Mouse (Mus musculus): ENCODE measurements around the gene Dda1. TPM values are rescaled to one million over a fixed set of nuclear protein-coding genes. Genes with fewer than 3 reads are reported as not detected.

Dda1 gene
- polyA plus RNA-seq, 1 experiment = 119 TPM

DNA sequence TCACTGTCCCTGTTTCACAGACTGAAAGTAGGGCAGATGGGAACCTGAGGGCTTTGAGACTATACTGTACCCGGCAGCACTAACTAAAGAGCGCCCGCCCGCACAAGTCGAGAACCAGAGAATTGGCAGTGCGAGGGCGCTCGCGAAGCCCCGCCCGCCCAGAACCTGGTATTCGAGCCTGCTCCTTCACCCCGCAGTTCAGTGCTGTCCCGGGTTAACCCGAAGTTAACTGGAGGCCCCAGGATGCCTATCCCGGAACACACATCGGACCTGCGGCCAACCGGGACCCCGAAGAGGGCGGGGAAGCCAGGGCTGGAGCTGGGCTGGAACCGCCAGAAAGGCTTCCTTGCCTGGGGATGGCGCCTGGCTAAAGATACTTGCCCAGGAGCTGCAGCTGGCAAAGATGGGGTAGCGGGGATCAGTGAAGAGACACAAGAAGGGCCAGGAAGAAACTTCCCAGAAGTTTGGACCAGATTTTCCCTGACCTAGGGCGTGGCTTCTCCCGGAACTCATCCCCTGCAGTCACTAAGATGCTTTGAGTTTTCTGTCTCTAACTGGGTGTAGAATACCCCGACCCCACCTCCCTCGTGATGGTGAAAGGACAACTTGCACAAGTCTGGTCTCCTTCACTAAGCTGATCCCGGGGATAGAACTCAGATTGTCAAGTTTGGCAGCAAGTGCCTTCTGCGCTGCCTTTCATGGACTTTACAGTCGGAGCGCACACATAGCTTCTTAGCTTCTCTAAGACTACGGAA is 18.9 kb downstream of the Dda1 start, which contains the start of gene Gtpbp3:
Gene Gtpbp3 (plus strand): TSS at position 413 of the 755 bp plus-strand sequence.
- peak; percentile 82 for DNase-seq
- no peaks in the 10 kb centered on the region for H3K27me3 ChIP-seq (ENCODE audit: control insufficient read depth, insufficient read depth, low read length)
- H3K4me3 ChIP-seq (replicated peaks; ENCODE audit: insufficient read depth, low read depth, low read length) = peak within 1 kb of the TSS; percentile 68
- H3K4me1 ChIP-seq (ENCODE audit: control insufficient read depth, insufficient read depth, low read length) = peaks cover 9% of the 10 kb centered on the region
- H3K27ac ChIP-seq (ENCODE audit: insufficient read depth, low read length) = peak within 1 kb of the TSS; percentile 18; the same call in 1 of the 2 replicates
- TF ChIP-seq CTCF (IDR thresholded peaks at IDR 0.05; ENCODE audit: borderline replicate concordance, insufficient read depth, low read depth, low read length) (no peak), POLR2A (IDR thresholded peaks at IDR 0.05; ENCODE audit: borderline replicate concordance, insufficient read depth, low read length) (no peak)
- WGBS = under 1% methylated on average over 33 of the region's 33 CpGs

DNA sequence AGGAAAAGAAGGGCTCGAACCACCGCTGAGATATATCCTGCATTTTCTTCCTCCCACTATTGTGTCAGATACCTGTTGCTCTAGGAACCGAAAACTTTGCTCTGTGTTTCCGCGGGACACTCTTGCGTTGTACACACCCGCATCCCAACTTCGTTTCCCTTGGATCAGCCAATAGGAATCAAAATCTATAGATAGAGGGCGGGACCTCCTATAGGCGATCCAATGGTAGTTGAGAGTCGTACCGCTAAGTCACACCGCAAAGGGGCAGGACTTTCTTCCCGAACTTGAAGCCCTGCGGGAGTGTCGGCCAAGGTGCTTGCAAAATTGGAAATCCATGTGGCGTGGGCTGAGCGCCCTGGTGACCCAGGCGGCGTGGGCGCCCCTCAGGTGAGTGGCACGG is 19.5 kb downstream of the Dda1 start:
- DNase-seq = peak; percentile 88 to 93
- TF ChIP-seq POLR2A (IDR thresholded peaks at IDR 0.05; ENCODE audit: borderline replicate concordance, insufficient read depth, low read length) = peak; percentile 47; the same call in 1 of the 2 replicates
- TF ChIP-seq CTCF (IDR thresholded peaks at IDR 0.05; ENCODE audit: borderline replicate concordance, insufficient read depth, low read depth, low read length) = no peak
- no peak overlapping the region for H3K27ac ChIP-seq (ENCODE audit: insufficient read depth, low read length)
- under 1% methylated on average over 22 of the region's 22 CpGs for WGBS
- peak overlapping the region; percentile 68 for H3K4me3 ChIP-seq (replicated peaks; ENCODE audit: insufficient read depth, low read depth, low read length)
- peaks cover 9% of the 10 kb centered on the region for H3K4me1 ChIP-seq (ENCODE audit: control insufficient read depth, insufficient read depth, low read length)
- H3K27me3 ChIP-seq (ENCODE audit: control insufficient read depth, insufficient read depth, low read length) = no peaks in the 10 kb centered on the region

DNA sequence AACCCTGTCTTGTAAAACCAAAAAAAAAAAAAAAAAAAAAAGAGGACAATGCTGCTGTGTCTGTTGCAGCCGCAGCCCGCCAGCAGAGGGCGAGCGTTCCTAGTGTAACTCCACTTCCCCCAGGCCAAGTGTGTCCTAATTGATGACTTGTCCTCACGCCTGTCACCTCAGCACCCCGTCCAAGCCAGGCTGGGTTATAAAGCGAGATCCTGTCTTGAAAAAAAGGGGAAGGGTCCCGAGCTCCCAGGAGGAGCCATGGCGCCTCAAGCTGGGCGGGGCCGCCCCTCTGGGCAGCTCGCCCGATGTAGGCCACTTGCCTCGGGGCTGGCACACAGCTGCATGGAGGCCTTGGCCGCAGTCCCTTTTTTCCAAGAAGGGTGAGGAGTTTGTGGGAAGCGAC is 26.0 kb downstream of the Dda1 start:
- no peaks in the 10 kb centered on the region for H3K27me3 ChIP-seq (ENCODE audit: control insufficient read depth, insufficient read depth, low read length)
- peak; percentile 85 to 88 for DNase-seq
- TF ChIP-seq POLR2A (IDR thresholded peaks at IDR 0.05; ENCODE audit: borderline replicate concordance, insufficient read depth, low read length) = no peak
- peak; percentile 82 for TF ChIP-seq CTCF (IDR thresholded peaks at IDR 0.05; ENCODE audit: borderline replicate concordance, insufficient read depth, low read depth, low read length)
- no peak overlapping the region for H3K4me3 ChIP-seq (replicated peaks; ENCODE audit: insufficient read depth, low read depth, low read length)
- H3K27ac ChIP-seq (ENCODE audit: insufficient read depth, low read length) = no peak overlapping the region
- WGBS = 5% methylated on average over 16 of the region's 16 CpGs
- peaks cover 28% of the 10 kb centered on the region for H3K4me1 ChIP-seq (ENCODE audit: control insufficient read depth, insufficient read depth, low read length)

DNA sequence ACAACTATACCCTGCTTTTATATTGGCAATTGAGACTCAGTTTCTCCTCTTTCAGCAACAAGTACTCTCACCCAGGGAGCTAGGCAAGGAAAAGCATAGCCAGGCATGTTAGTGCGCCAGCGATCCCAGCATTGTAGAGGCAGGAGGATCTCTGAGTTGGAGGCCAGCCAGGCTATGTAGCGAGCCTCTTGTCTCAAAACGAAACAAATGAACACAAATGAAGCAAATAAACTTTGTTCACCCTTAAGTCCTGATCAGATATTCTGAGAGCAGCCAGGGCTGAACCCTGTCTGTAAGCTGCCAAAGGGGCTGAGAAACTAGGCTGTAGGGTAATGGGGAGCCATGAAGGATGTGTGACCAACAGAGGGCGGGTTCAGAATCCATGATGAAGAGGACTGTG is 26.8 kb downstream of the Dda1 start:
- no peak overlapping the region for H3K4me3 ChIP-seq (replicated peaks; ENCODE audit: insufficient read depth, low read depth, low read length)
- 81% methylated on average over 5 of the region's 5 CpGs for WGBS
- DNase-seq = peak in 1 of 2 experiments; percentile 35
- no peaks in the 10 kb centered on the region for H3K27me3 ChIP-seq (ENCODE audit: control insufficient read depth, insufficient read depth, low read length)
- H3K4me1 ChIP-seq (ENCODE audit: control insufficient read depth, insufficient read depth, low read length) = peaks cover 28% of the 10 kb centered on the region
- peak overlapping the region; percentile 84 for H3K27ac ChIP-seq (ENCODE audit: insufficient read depth, low read length)
- no peak for TF ChIP-seq CTCF (IDR thresholded peaks at IDR 0.05; ENCODE audit: borderline replicate concordance, insufficient read depth, low read depth, low read length)
- TF ChIP-seq POLR2A (IDR thresholded peaks at IDR 0.05; ENCODE audit: borderline replicate concordance, insufficient read depth, low read length) = no peak

DNA sequence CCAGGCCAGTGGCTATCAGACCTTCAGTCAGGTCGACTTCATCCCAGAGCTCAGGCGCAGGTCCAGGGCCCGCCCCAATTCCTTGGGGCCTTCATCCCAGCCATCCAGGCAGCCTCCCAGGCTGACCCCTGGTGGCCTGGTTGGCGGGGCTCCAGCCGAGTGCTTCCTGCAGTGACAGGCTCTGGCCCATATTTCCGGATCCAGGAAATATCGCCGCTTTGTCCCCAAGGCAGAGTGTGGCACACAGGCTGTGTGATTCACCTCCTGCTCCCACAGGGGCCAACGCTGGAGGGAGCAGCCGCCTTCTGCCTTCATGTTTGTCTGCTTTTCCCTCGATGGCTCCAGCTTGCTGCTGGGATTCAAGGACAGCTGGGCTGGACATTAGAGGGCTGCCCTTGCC is 27.5 kb downstream of the Dda1 start:
- Histone ChIP-seq H3K27me3 (ENCODE audit: control insufficient read depth, insufficient read depth, low read length) (no peaks in the 10 kb centered on the region), H3K27ac (ENCODE audit: insufficient read depth, low read length) (peak overlapping the region; percentile 84), H3K4me1 (ENCODE audit: control insufficient read depth, insufficient read depth, low read length) (peaks cover 28% of the 10 kb centered on the region), H3K4me3 (replicated peaks; ENCODE audit: insufficient read depth, low read depth, low read length) (no peak overlapping the region)
- TF ChIP-seq POLR2A (IDR thresholded peaks at IDR 0.05; ENCODE audit: borderline replicate concordance, insufficient read depth, low read length) (no peak), CTCF (IDR thresholded peaks at IDR 0.05; ENCODE audit: borderline replicate concordance, insufficient read depth, low read depth, low read length) (no peak)
- 6% methylated on average over 11 of the region's 11 CpGs for WGBS
- peak; percentile 83 to 86 for DNase-seq

DNA sequence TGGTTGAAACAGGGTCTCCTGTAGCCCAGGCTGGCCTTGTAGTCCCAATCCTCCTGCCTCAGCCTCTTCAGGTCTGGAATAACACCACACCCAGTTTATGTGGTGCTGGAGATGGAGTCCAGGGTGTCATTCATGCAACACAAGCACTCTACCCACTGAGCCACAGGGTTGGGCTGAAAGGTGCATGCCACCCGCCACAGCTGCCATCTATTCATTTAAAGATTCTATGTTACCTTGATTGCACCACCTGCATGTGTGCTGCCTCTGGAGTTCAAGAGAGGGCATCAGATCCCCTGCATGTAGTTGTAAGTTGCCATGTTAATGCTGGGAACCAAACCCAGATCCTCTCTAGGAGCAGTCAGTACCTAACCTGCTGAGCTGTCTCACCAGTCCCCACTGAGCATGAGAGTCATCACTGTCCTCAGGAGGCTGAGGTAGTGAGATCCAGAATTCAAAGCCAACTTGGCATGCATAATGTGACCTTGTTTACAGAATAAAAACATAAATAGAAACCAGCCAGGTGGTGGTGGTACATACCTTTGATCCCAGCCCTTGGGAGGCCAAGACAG is 28.2 kb downstream of the Dda1 start:
- Histone ChIP-seq H3K4me1 (ENCODE audit: control insufficient read depth, insufficient read depth, low read length) (peaks cover 28% of the 10 kb centered on the region), H3K27me3 (ENCODE audit: control insufficient read depth, insufficient read depth, low read length) (no peaks in the 10 kb centered on the region), H3K27ac (ENCODE audit: insufficient read depth, low read length) (peak overlapping the region; percentile 84), H3K4me3 (replicated peaks; ENCODE audit: insufficient read depth, low read depth, low read length) (no peak overlapping the region)
- DNase-seq = peak; percentile 52 to 84
- TF ChIP-seq CTCF (IDR thresholded peaks at IDR 0.05; ENCODE audit: borderline replicate concordance, insufficient read depth, low read depth, low read length) = no peak
- TF ChIP-seq POLR2A (IDR thresholded peaks at IDR 0.05; ENCODE audit: borderline replicate concordance, insufficient read depth, low read length) = no peak
- WGBS = 88% methylated on average over 1 of the region's 1 CpGs

DNA sequence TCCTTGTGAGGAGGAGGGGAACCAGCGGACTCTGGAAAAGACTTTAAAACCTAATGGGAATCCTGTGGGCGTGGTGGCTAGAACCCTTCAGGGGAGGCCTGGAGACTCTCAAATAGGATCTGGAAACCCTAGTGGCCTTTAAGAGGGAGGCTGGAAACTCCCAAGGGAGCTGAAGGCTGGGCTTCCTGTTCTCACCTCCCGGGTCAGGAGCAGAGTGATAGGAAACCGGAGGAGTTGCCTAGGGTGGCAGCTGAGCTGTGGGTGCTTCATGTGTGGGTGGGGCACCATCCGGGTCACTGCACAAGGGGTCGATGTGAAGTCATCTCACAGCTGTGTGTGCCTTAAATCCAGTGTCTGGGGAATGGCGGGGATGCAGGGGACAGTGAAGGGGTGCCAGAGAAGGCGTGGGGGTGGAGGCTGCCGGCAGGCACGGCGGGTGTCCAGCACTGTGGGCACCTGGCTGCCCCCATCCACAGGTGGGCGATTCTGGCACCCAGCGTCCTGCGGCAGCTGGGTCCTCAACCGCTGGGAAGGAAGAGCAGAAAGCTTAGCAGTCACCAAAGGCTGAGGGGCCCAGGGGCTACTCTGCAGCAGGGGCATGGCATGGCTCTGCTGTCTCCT is 29.0 kb downstream of the Dda1 start:
- WGBS = 32% methylated on average over 15 of the region's 15 CpGs
- H3K27me3 ChIP-seq (ENCODE audit: control insufficient read depth, insufficient read depth, low read length) = no peaks in the 10 kb centered on the region
- no peak overlapping the region for H3K4me3 ChIP-seq (replicated peaks; ENCODE audit: insufficient read depth, low read depth, low read length)

More for the DNA sequence above, 29.0 kb downstream of the Dda1 start:
- H3K27ac ChIP-seq (ENCODE audit: insufficient read depth, low read length) = peak overlapping the region; percentile 84
- TF ChIP-seq POLR2A (IDR thresholded peaks at IDR 0.05; ENCODE audit: borderline replicate concordance, insufficient read depth, low read length) (no peak), CTCF (IDR thresholded peaks at IDR 0.05; ENCODE audit: borderline replicate concordance, insufficient read depth, low read depth, low read length) (no peak)
- peaks cover 28% of the 10 kb centered on the region for H3K4me1 ChIP-seq (ENCODE audit: control insufficient read depth, insufficient read depth, low read length)
- peak in 1 of 2 experiments; percentile 42 for DNase-seq
